Mouse (Mus musculus) left cerebral cortex, postnatal 14 days (tissue): ENCODE measurements around the gene Rps6kb1. TPM values are rescaled to one million over a fixed set of nuclear protein-coding genes. Genes with fewer than 3 reads are reported as not detected.

Experiments used
- DNase-seq, 2 experiments: peaks; one replicate each; pipeline ENCODE4 v3.0.0; 2021 to 2022; ENCODE audit warnings: low spot score in 2 of 2, mixed read lengths in 1 of 2
- intact Hi-C: fragments of 180-260 bp; cut with DNase I; formaldehyde crosslinking; loops from one replicate; pipeline ENCODE4 v1.15.1; 2025
- long read RNA-seq, 2 experiments: library from polyadenylated mRNA; stranded (forward); transcript quantifications; one replicate each; pipeline ENCODE4 v2.0.0; 2021
- total RNA-seq, 2 experiments: library from RNA; stranded (reverse); gene quantifications; 2 replicates each; pipeline ENCODE4 v1.2.3; 2021

Gene Rps6kb1
- total RNA-seq = 10 to 100 TPM; 38.5 to 38.7 TPM
- long read RNA-seq, experiment 1, full-length matches to known transcripts = 24 of 46 reads
- long read RNA-seq, experiment 1, partial matches to known transcripts = 2 of 46 reads
- long read RNA-seq, experiment 1, other reads (novel, unspliced or antisense) = 20 of 46 reads
- long read RNA-seq, experiment 2, full-length matches to known transcripts = 31 of 52 reads
- long read RNA-seq, experiment 2, partial matches to known transcripts = 1 of 52 reads
- long read RNA-seq, experiment 2, other reads (novel, unspliced or antisense) = 20 of 52 reads

- DNase-seq = peak; percentile 99 to 100
- intact Hi-C loops = no loop called here
Observed at GRCm38 (mm10) chr11:86544639-86545299, at the start of gene Rps6kb1, which contains the start of gene Tubd1. Gene Rps6kb1, minus strand, starts transcription at chr11:86544805. Gene Tubd1, plus strand, starts transcription at chr11:86544991.

- intact Hi-C loops = no loop called here
- no peak for DNase-seq
Observed at GRCm38 (mm10) chr11:86593443-86593842, 48.8 kb upstream of the Rps6kb1 start.

- no peak for DNase-seq
- intact Hi-C loops = no loop called here
Observed at GRCm38 (mm10) chr11:86592993-86593392, 48.4 kb upstream of the Rps6kb1 start.

- no peak for DNase-seq
- intact Hi-C loops = no loop called here
Observed at GRCm38 (mm10) chr11:86591931-86592616, 47.5 kb upstream of the Rps6kb1 start.

- no peak for DNase-seq
- intact Hi-C loops = no loop called here
Observed at GRCm38 (mm10) chr11:86591301-86591845, 46.8 kb upstream of the Rps6kb1 start.

- intact Hi-C loops = no loop called here
- no peak for DNase-seq
Observed at GRCm38 (mm10) chr11:86590579-86590978, 46.0 kb upstream of the Rps6kb1 start.

- intact Hi-C loops = no loop called here
- no peak for DNase-seq
Observed at GRCm38 (mm10) chr11:86590066-86590465, 45.5 kb upstream of the Rps6kb1 start.

- intact Hi-C loops = no loop called here
- no peak for DNase-seq
Observed at GRCm38 (mm10) chr11:86588583-86589298, 44.1 kb upstream of the Rps6kb1 start.

GRCm38 (mm10) chr11:86587830-86588229 lies 43.2 kb upstream of the Rps6kb1 start:
- intact Hi-C loops = no loop called here
- no peak for DNase-seq

GRCm38 (mm10) chr11:86586868-86587792 lies 42.5 kb upstream of the Rps6kb1 start:
- no peak for DNase-seq
- intact Hi-C loops = no loop called here

GRCm38 (mm10) chr11:86586177-86586867 lies 41.7 kb upstream of the Rps6kb1 start:
- intact Hi-C loops = no loop called here
- no peak for DNase-seq

GRCm38 (mm10) chr11:86585598-86585984 lies 41.0 kb upstream of the Rps6kb1 start:
- DNase-seq = no peak
- intact Hi-C loops = no loop called here

- DNase-seq = no peak
- intact Hi-C loops = no loop called here
Observed at GRCm38 (mm10) chr11:86584898-86585597, 40.4 kb upstream of the Rps6kb1 start.

- intact Hi-C loops = no loop called here
Observed at GRCm38 (mm10) chr11:86583990-86584897, 39.6 kb upstream of the Rps6kb1 start.

GRCm38 (mm10) chr11:86583313-86583825 lies 38.8 kb upstream of the Rps6kb1 start:
- no peak for DNase-seq
- intact Hi-C loops = no loop called here

More at GRCm38 (mm10) chr11:86583990-86584897, 39.6 kb upstream of the Rps6kb1 start:
- DNase-seq = no peak
